Comparison of ENCODE assay signal across 9 mouse cellular contexts in genomic region chr13:57549743-57550142, GRCm38 (mm10).
A peak's percentile ranks its signal among the peaks of the same experiment; 100 is the strongest.
DNase-seq lines count a peak whose midpoint lies in the region; ATAC-seq lines count a peak whose summit lies in the region.
"Had no signal": no experiment of that assay in that cellular context is flagged by ENCODE, and none has a peak within 500 bp of the region (broad histone marks: within the 10 kb centered on the region; RNA-seq: fewer than 3 reads in every experiment).

No protein-coding gene starts in this region.

- DNase-seq in heart, postnatal 4 days: peak; percentile 25
- DNase-seq in heart, adult 11 months: no peak
- peak; percentile 4 for DNase-seq in 3T3-L1 (ENCODE audit: low read depth, low spot score)
- peak; percentile 62 for DNase-seq in brain, adult 2 months (ENCODE audit: low read depth, low spot score)
- peak; percentile 31 to 40 for DNase-seq in kidney, postnatal 4 days
- DNase-seq in spleen, postnatal 36 days (ENCODE audit: low spot score in 2 of 2): no peak
- no peak for DNase-seq in gastrocnemius, postnatal 10 days
- DNase-seq: thymus, postnatal 4 days had no signal

- no peak for ATAC-seq in monocyte, adult 5-6 weeks (replicated peaks; ENCODE audit: insufficient number of reproducible peaks, low FRiP score, low TSS enrichment, poor library complexity, severe bottlenecking)

Comparison
In these comparisons a context has a peak if more than half of its experiments do, and no peak if none do; other contexts are left out.
1. DNase-seq: peak in heart, postnatal 4 days (single experiment), 3T3-L1 (single experiment), brain, adult 2 months (single experiment) and kidney, postnatal 4 days (2 of 2); none in heart, adult 11 months (single experiment), spleen, postnatal 36 days (0 of 2) and gastrocnemius, postnatal 10 days (single experiment).